Mouse (Mus musculus) G1E (cell line): Measurements from ENCODE around the gene Cog5. TPM values are rescaled to one million over a fixed set of nuclear protein-coding genes. Genes with fewer than 3 reads are reported as not detected.

Experiments
- ATAC-seq: 2 replicates; pipeline ENCODE4 v1.8.0; 2016; ENCODE audit warnings: mild to moderate bottlenecking; ENCODE audit not compliant: insufficient number of reproducible peaks, poor library complexity, low FRiP score, severe bottlenecking; ENCODE audit errors: extremely low read depth
- DNase-seq: peaks from one replicate; pipeline ENCODE4 v3.0.0; 2012; ENCODE audit warnings: low spot score
- H3K27me3 ChIP-seq: 2 replicates; pipeline ENCODE4 v1.6.1; 2012; ENCODE audit warnings: mild to moderate bottlenecking, low read length, inconsistent platforms; ENCODE audit not compliant: insufficient read depth
- H3K36me3 ChIP-seq: replicated peaks from 2 replicates; pipeline ENCODE3; 2012; ENCODE audit warnings: mild to moderate bottlenecking, inconsistent platforms
- H3K4me1 ChIP-seq: 2 replicates; pipeline ENCODE4 v1.6.1; 2012; ENCODE audit warnings: low read depth, low read length, inconsistent platforms, mixed read lengths; ENCODE audit not compliant: insufficient read depth
- H3K4me3 ChIP-seq: 2 replicates; pipeline ENCODE4 v1.5.1; 2012; ENCODE audit warnings: low read depth, mild to moderate bottlenecking, inconsistent platforms, low read length, moderate library complexity, mixed read lengths
- H3K9me3 ChIP-seq: replicated peaks from 2 replicates; pipeline ENCODE4 v1.6.1; 2012; ENCODE audit warnings: inconsistent platforms
- CTCF ChIP-seq: IDR thresholded peaks from 2 replicates; pipeline ENCODE4 v1.5.1; 2012; ENCODE audit warnings: low read depth, low read length, inconsistent platforms, mixed read lengths
- GATA1 ChIP-seq: IDR thresholded peaks from 2 replicates; pipeline ENCODE4 v1.6.1; 2012; ENCODE audit warnings: borderline replicate concordance, low read length, inconsistent platforms, mixed read lengths
- GATA2 ChIP-seq: IDR thresholded peaks from 2 replicates; pipeline ENCODE4 v1.6.1; 2012; ENCODE audit warnings: low read depth, low read length, inconsistent platforms, borderline replicate concordance
- POLR2AphosphoS5 ChIP-seq: IDR thresholded peaks from 2 replicates; pipeline ENCODE4 v1.6.1; 2012; ENCODE audit warnings: low read depth, low read length, inconsistent platforms; ENCODE audit not compliant: insufficient replicate concordance
- TAL1 ChIP-seq: conservative IDR thresholded peaks from 2 replicates; pipeline ENCODE4 v1.6.1; 2012; ENCODE audit warnings: low read depth, low read length, inconsistent platforms, mixed read lengths
- polyA plus RNA-seq: library from polyadenylated mRNA; stranded (reverse); fragments of >175 nt; gene quantifications from 2 replicates; pipeline ENCODE4 v1.2.3, GENCODE M21; 2012
- total RNA-seq, 2 experiments: library from RNA; stranded (forward) in 1 of 2; stranded (reverse) in 1 of 2; fragments of 200-1000 nt in 1 of 2; fragments of >200 nt in 1 of 2; fragmentation: Nextera tagmentation in 1 of 2; gene quantifications; 2 replicates each; pipeline ENCODE4 v1.2.3; 2014 to 2017

Cog5 gene
- total and polyA plus RNA-seq, 3 experiments = 4.7 to 142 (median 101) TPM

- Histone ChIP-seq H3K36me3 (peaks cover 66% of the 10 kb centered on the region), H3K4me1 (0 out of 2 replicates have a peak, but pooled peaks cover 2% of the 10 kb centered on the region), H3K27me3 (no peaks in the 10 kb centered on the region), H3K4me3 (no peak overlapping the region), H3K9me3 (no peaks in the 10 kb centered on the region)
- no peak for DNase-seq
- ATAC-seq = no peak
- TF ChIP-seq GATA2 (no peak), CTCF (no peak), TAL1 (no peak), GATA1 (no peak), POLR2AphosphoS5 (no peak)
These were observed 237.4 kb downstream of the Cog5 start for GRCm38 (mm10) chr12:31892079-31892478.

GRCm38 (mm10) chr12:31892771-31893170 lies 238.1 kb downstream of the Cog5 start:
- Histone ChIP-seq H3K4me1 (0 out of 2 replicates have a peak, but pooled peaks cover 2% of the 10 kb centered on the region), H3K27me3 (no peaks in the 10 kb centered on the region), H3K36me3 (peaks cover 66% of the 10 kb centered on the region), H3K4me3 (no peak overlapping the region), H3K9me3 (no peaks in the 10 kb centered on the region)
- no peak for ATAC-seq
- no peak for DNase-seq
- no peak for TF ChIP-seq POLR2AphosphoS5
- TF ChIP-seq GATA2 = no peak
- TF ChIP-seq GATA1 = no peak
- TF ChIP-seq TAL1 = no peak
- no peak for TF ChIP-seq CTCF

GRCm38 (mm10) chr12:31895095-31895734 lies 240.5 kb downstream of the Cog5 start:
- no peaks in the 10 kb centered on the region for H3K9me3 ChIP-seq
- H3K36me3 ChIP-seq = peaks cover 59% of the 10 kb centered on the region
- DNase-seq (no peak), ATAC-seq (no peak)
- no peaks in the 10 kb centered on the region for H3K27me3 ChIP-seq
- 0 out of 2 replicates have a peak, but pooled peaks cover 2% of the 10 kb centered on the region for H3K4me1 ChIP-seq
- H3K4me3 ChIP-seq = no peak overlapping the region
- TF ChIP-seq GATA1 (no peak), CTCF (no peak), POLR2AphosphoS5 (no peak), GATA2 (no peak), TAL1 (no peak)

GRCm38 (mm10) chr12:31895888-31896287 lies 241.2 kb downstream of the Cog5 start:
- TF ChIP-seq GATA1 = no peak
- TF ChIP-seq CTCF = no peak
- no peak for TF ChIP-seq TAL1
- TF ChIP-seq POLR2AphosphoS5 = no peak
- TF ChIP-seq GATA2 = no peak
- Histone ChIP-seq H3K36me3 (peaks cover 59% of the 10 kb centered on the region), H3K4me3 (no peak overlapping the region), H3K9me3 (no peaks in the 10 kb centered on the region), H3K4me1 (peaks cover 2% of the 10 kb centered on the region; the same call in 1 of the 2 replicates), H3K27me3 (no peaks in the 10 kb centered on the region)
- no peak for ATAC-seq
- no peak for DNase-seq

- H3K4me3 ChIP-seq = no peak overlapping the region
- no peaks in the 10 kb centered on the region for H3K27me3 ChIP-seq
- no peak for ATAC-seq
- peaks cover 2% of the 10 kb centered on the region; the same call in 1 of the 2 replicates for H3K4me1 ChIP-seq
- no peaks in the 10 kb centered on the region for H3K9me3 ChIP-seq
- TF ChIP-seq GATA2 = no peak
- TF ChIP-seq POLR2AphosphoS5 = no peak
- no peak for TF ChIP-seq CTCF
- TF ChIP-seq TAL1 = no peak
- no peak for TF ChIP-seq GATA1
- no peak for DNase-seq
- H3K36me3 ChIP-seq = peaks cover 58% of the 10 kb centered on the region
These were observed 241.6 kb downstream of the Cog5 start for GRCm38 (mm10) chr12:31896295-31896694.

GRCm38 (mm10) chr12:31896986-31897385 lies 242.3 kb downstream of the Cog5 start:
- ATAC-seq = no peak
- TF ChIP-seq GATA2 (no peak), TAL1 (no peak), POLR2AphosphoS5 (no peak), GATA1 (no peak), CTCF (no peak)
- H3K27me3 ChIP-seq = no peaks in the 10 kb centered on the region
- DNase-seq = no peak
- H3K36me3 ChIP-seq = peaks cover 59% of the 10 kb centered on the region
- peaks cover 2% of the 10 kb centered on the region; the same call in 1 of the 2 replicates for H3K4me1 ChIP-seq
- H3K4me3 ChIP-seq = no peak overlapping the region
- H3K9me3 ChIP-seq = no peaks in the 10 kb centered on the region

- no peak for DNase-seq
- Histone ChIP-seq H3K9me3 (no peaks in the 10 kb centered on the region), H3K27me3 (no peaks in the 10 kb centered on the region), H3K36me3 (peaks cover 57% of the 10 kb centered on the region), H3K4me1 (peaks cover 2% of the 10 kb centered on the region; the same call in 1 of the 2 replicates), H3K4me3 (no peak overlapping the region)
- no peak for ATAC-seq
- TF ChIP-seq TAL1 (no peak), CTCF (no peak), GATA2 (no peak), POLR2AphosphoS5 (no peak), GATA1 (no peak)
These were observed 242.8 kb downstream of the Cog5 start for GRCm38 (mm10) chr12:31897456-31897855.
